Mouse (Mus musculus): ENCODE data around the gene Kansl1l.

Gene Kansl1l

GRCm38 (mm10) chr1:66817865-66818315 lies 528 bp upstream of the Kansl1l start:
- DNase-seq (ENCODE audit: low spot score) = no peak

- DNase-seq (ENCODE audit: low spot score) = peak; percentile 90
Measured at GRCm38 (mm10) chr1:66816837-66817452, 417 bp downstream of the Kansl1l start.

- no peak for DNase-seq (ENCODE audit: low spot score)
Measured at GRCm38 (mm10) chr1:66815941-66816777, 1.2 kb downstream of the Kansl1l start.

- no peak for DNase-seq (ENCODE audit: low spot score)
Measured at GRCm38 (mm10) chr1:66814756-66815155, 2.6 kb downstream of the Kansl1l start.

GRCm38 (mm10) chr1:66813191-66813590 lies 4.2 kb downstream of the Kansl1l start:
- no peak for DNase-seq (ENCODE audit: low spot score)

- no peak for DNase-seq (ENCODE audit: low spot score)
Measured at GRCm38 (mm10) chr1:66806821-66807220, 10.5 kb downstream of the Kansl1l start.

GRCm38 (mm10) chr1:66805408-66805807 lies 12.0 kb downstream of the Kansl1l start:
- DNase-seq (ENCODE audit: low spot score) = no peak

- no peak for DNase-seq (ENCODE audit: low spot score)
Measured at GRCm38 (mm10) chr1:66804710-66805109, 12.7 kb downstream of the Kansl1l start.

GRCm38 (mm10) chr1:66797962-66798361 lies 19.4 kb downstream of the Kansl1l start:
- no peak for DNase-seq (ENCODE audit: low spot score)

- DNase-seq (ENCODE audit: low spot score) = no peak
Measured at GRCm38 (mm10) chr1:66792838-66793466, 24.4 kb downstream of the Kansl1l start.

- no peak for DNase-seq (ENCODE audit: low spot score)
Measured at GRCm38 (mm10) chr1:66782296-66782695, 35.1 kb downstream of the Kansl1l start.

- no peak for DNase-seq (ENCODE audit: low spot score)
Measured at GRCm38 (mm10) chr1:66781027-66781426, 36.3 kb downstream of the Kansl1l start.

GRCm38 (mm10) chr1:66778798-66779197 lies 38.6 kb downstream of the Kansl1l start:
- no peak for DNase-seq (ENCODE audit: low spot score)

- no peak for DNase-seq (ENCODE audit: low spot score)
Measured at GRCm38 (mm10) chr1:66777878-66778277, 39.5 kb downstream of the Kansl1l start.

GRCm38 (mm10) chr1:66768764-66769163 lies 48.6 kb downstream of the Kansl1l start:
- no peak for DNase-seq (ENCODE audit: low spot score)

GRCm38 (mm10) chr1:66730581-66730980 lies 86.8 kb downstream of the Kansl1l start:
- no peak for DNase-seq (ENCODE audit: low spot score)

- no peak for DNase-seq (ENCODE audit: low spot score)
Measured at GRCm38 (mm10) chr1:66712859-66713258, 104.5 kb downstream of the Kansl1l start.

- DNase-seq (ENCODE audit: low spot score) = no peak
Measured at GRCm38 (mm10) chr1:66704523-66704922, 112.8 kb downstream of the Kansl1l start.

GRCm38 (mm10) chr1:66702623-66703345 lies 114.6 kb downstream of the Kansl1l start:
- no peak for DNase-seq (ENCODE audit: low spot score)

- no peak for DNase-seq (ENCODE audit: low spot score)
Measured at GRCm38 (mm10) chr1:66701576-66701940, 115.8 kb downstream of the Kansl1l start.

- DNase-seq (ENCODE audit: low spot score) = peak; percentile 72
Measured at GRCm38 (mm10) chr1:66700693-66701575, 116.4 kb downstream of the Kansl1l start, which contains the start of gene Rpe. Gene Rpe, plus strand, starts transcription at chr1:66700831.

Measured in urinary bladder, postnatal 10 days (tissue).